Mouse (Mus musculus): ENCODE data around the gene Lmx1a. TPM values are rescaled to one million over a fixed set of nuclear protein-coding genes. Genes with fewer than 3 reads are reported as not detected.

The Lmx1a gene
- polyA plus RNA-seq, 1 experiment from 2014 or later: 0.10 TPM

- Histone ChIP-seq H3K4me1 (ENCODE audit: control insufficient read depth, insufficient read depth, low read length) (peaks cover 8% of the 10 kb centered on the region), H3K9me3 (replicated peaks; ENCODE audit: control insufficient read depth, low read length) (no peaks in the 10 kb centered on the region), H3K4me3 (replicated peaks; ENCODE audit: low read length) (peak overlapping the region; percentile 13), H3K27ac (ENCODE audit: low read length) (no peak overlapping the region), H3K36me3 (ENCODE audit: control insufficient read depth, insufficient read depth, low read length) (no peaks in the 10 kb centered on the region), H3K4me2 (ENCODE audit: low read depth, low read length) (no peak overlapping the region), H3K9ac (ENCODE audit: low read length) (no peak overlapping the region), H3K27me3 (ENCODE audit: control insufficient read depth, insufficient read depth, low read length) (peaks cover 90% of the 10 kb centered on the region)
- WGBS: under 1% methylated on average over 44 of the region's 44 CpGs
- no peak for ATAC-seq (ENCODE audit: insufficient read depth, low FRiP score)
Observed at GRCm38 (mm10) chr1:167691911-167692682, 3.1 kb downstream of the Lmx1a start.

GRCm38 (mm10) chr1:167692683-167693045, 3.6 kb downstream of the Lmx1a start:
- H3K27me3 ChIP-seq (ENCODE audit: control insufficient read depth, insufficient read depth, low read length): peaks cover 85% of the 10 kb centered on the region
- no peak overlapping the region for H3K4me3 ChIP-seq (replicated peaks; ENCODE audit: low read length)
- no peak overlapping the region for H3K9ac ChIP-seq (ENCODE audit: low read length)
- peaks cover 8% of the 10 kb centered on the region for H3K4me1 ChIP-seq (ENCODE audit: control insufficient read depth, insufficient read depth, low read length)
- no peaks in the 10 kb centered on the region for H3K9me3 ChIP-seq (replicated peaks; ENCODE audit: control insufficient read depth, low read length)
- H3K36me3 ChIP-seq (ENCODE audit: control insufficient read depth, insufficient read depth, low read length): no peaks in the 10 kb centered on the region
- WGBS: 3% methylated on average over 7 of the region's 7 CpGs
- H3K4me2 ChIP-seq (ENCODE audit: low read depth, low read length): no peak overlapping the region
- ATAC-seq (ENCODE audit: insufficient read depth, low FRiP score): no peak
- H3K27ac ChIP-seq (ENCODE audit: low read length): no peak overlapping the region

- WGBS: 6% methylated on average over 9 of the region's 9 CpGs
- ATAC-seq (ENCODE audit: insufficient read depth, low FRiP score): no peak
- Histone ChIP-seq H3K27me3 (ENCODE audit: control insufficient read depth, insufficient read depth, low read length) (peaks cover 79% of the 10 kb centered on the region), H3K4me1 (ENCODE audit: control insufficient read depth, insufficient read depth, low read length) (peaks cover 8% of the 10 kb centered on the region), H3K4me3 (replicated peaks; ENCODE audit: low read length) (no peak overlapping the region), H3K9me3 (replicated peaks; ENCODE audit: control insufficient read depth, low read length) (no peaks in the 10 kb centered on the region), H3K9ac (ENCODE audit: low read length) (no peak overlapping the region), H3K36me3 (ENCODE audit: control insufficient read depth, insufficient read depth, low read length) (no peaks in the 10 kb centered on the region), H3K4me2 (ENCODE audit: low read depth, low read length) (no peak overlapping the region), H3K27ac (ENCODE audit: low read length) (no peak overlapping the region)
Observed at GRCm38 (mm10) chr1:167693499-167694240, 4.6 kb downstream of the Lmx1a start.

- no peaks in the 10 kb centered on the region for H3K9me3 ChIP-seq (replicated peaks; ENCODE audit: control insufficient read depth, low read length)
- H3K36me3 ChIP-seq (ENCODE audit: control insufficient read depth, insufficient read depth, low read length): no peaks in the 10 kb centered on the region
- H3K4me3 ChIP-seq (replicated peaks; ENCODE audit: low read length): no peak overlapping the region
- 17% methylated on average over 3 of the region's 3 CpGs for WGBS
- ATAC-seq (ENCODE audit: insufficient read depth, low FRiP score): no peak
- H3K27me3 ChIP-seq (ENCODE audit: control insufficient read depth, insufficient read depth, low read length): peaks cover 68% of the 10 kb centered on the region
- H3K4me2 ChIP-seq (ENCODE audit: low read depth, low read length): no peak overlapping the region
- peaks cover 4% of the 10 kb centered on the region; the same call in 1 of the 2 replicates for H3K4me1 ChIP-seq (ENCODE audit: control insufficient read depth, insufficient read depth, low read length)
- no peak overlapping the region for H3K9ac ChIP-seq (ENCODE audit: low read length)
- H3K27ac ChIP-seq (ENCODE audit: low read length): no peak overlapping the region
Observed at GRCm38 (mm10) chr1:167694731-167695130, 5.7 kb downstream of the Lmx1a start.

- ATAC-seq (ENCODE audit: insufficient read depth, low FRiP score): no peak
- Histone ChIP-seq H3K9me3 (replicated peaks; ENCODE audit: control insufficient read depth, low read length) (no peaks in the 10 kb centered on the region), H3K36me3 (ENCODE audit: control insufficient read depth, insufficient read depth, low read length) (no peaks in the 10 kb centered on the region), H3K4me1 (ENCODE audit: control insufficient read depth, insufficient read depth, low read length) (peaks cover 4% of the 10 kb centered on the region; the same call in 1 of the 2 replicates), H3K9ac (ENCODE audit: low read length) (no peak overlapping the region), H3K4me3 (replicated peaks; ENCODE audit: low read length) (no peak overlapping the region), H3K27ac (ENCODE audit: low read length) (no peak overlapping the region), H3K27me3 (ENCODE audit: control insufficient read depth, insufficient read depth, low read length) (peaks cover 62% of the 10 kb centered on the region), H3K4me2 (ENCODE audit: low read depth, low read length) (no peak overlapping the region)
- 37% methylated on average over 11 of the region's 11 CpGs for WGBS
Observed at GRCm38 (mm10) chr1:167695910-167696459, 6.9 kb downstream of the Lmx1a start.

GRCm38 (mm10) chr1:167699706-167700105, 10.7 kb downstream of the Lmx1a start:
- WGBS: 64% methylated on average over 6 of the region's 6 CpGs
- Histone ChIP-seq H3K4me3 (replicated peaks; ENCODE audit: low read length) (no peak overlapping the region), H3K27me3 (ENCODE audit: control insufficient read depth, insufficient read depth, low read length) (peaks cover 31% of the 10 kb centered on the region), H3K27ac (ENCODE audit: low read length) (no peak overlapping the region), H3K9ac (ENCODE audit: low read length) (no peak overlapping the region), H3K4me2 (ENCODE audit: low read depth, low read length) (no peak overlapping the region), H3K9me3 (replicated peaks; ENCODE audit: control insufficient read depth, low read length) (no peaks in the 10 kb centered on the region), H3K4me1 (ENCODE audit: control insufficient read depth, insufficient read depth, low read length) (no peaks in the 10 kb centered on the region), H3K36me3 (ENCODE audit: control insufficient read depth, insufficient read depth, low read length) (no peaks in the 10 kb centered on the region)
- ATAC-seq (ENCODE audit: insufficient read depth, low FRiP score): no peak

GRCm38 (mm10) chr1:167700221-167700620, 11.2 kb downstream of the Lmx1a start:
- no peaks in the 10 kb centered on the region for H3K9me3 ChIP-seq (replicated peaks; ENCODE audit: control insufficient read depth, low read length)
- H3K4me1 ChIP-seq (ENCODE audit: control insufficient read depth, insufficient read depth, low read length): no peaks in the 10 kb centered on the region
- no peak overlapping the region for H3K4me2 ChIP-seq (ENCODE audit: low read depth, low read length)
- H3K27me3 ChIP-seq (ENCODE audit: control insufficient read depth, insufficient read depth, low read length): peaks cover 26% of the 10 kb centered on the region
- WGBS: 26% methylated on average over 7 of the region's 7 CpGs
- no peak overlapping the region for H3K9ac ChIP-seq (ENCODE audit: low read length)
- H3K27ac ChIP-seq (ENCODE audit: low read length): no peak overlapping the region
- H3K4me3 ChIP-seq (replicated peaks; ENCODE audit: low read length): no peak overlapping the region
- no peaks in the 10 kb centered on the region for H3K36me3 ChIP-seq (ENCODE audit: control insufficient read depth, insufficient read depth, low read length)
- ATAC-seq (ENCODE audit: insufficient read depth, low FRiP score): no peak

- H3K9ac ChIP-seq (ENCODE audit: low read length): no peak overlapping the region
- H3K4me1 ChIP-seq (ENCODE audit: control insufficient read depth, insufficient read depth, low read length): no peaks in the 10 kb centered on the region
- H3K27ac ChIP-seq (ENCODE audit: low read length): no peak overlapping the region
- no peak overlapping the region for H3K4me2 ChIP-seq (ENCODE audit: low read depth, low read length)
- H3K9me3 ChIP-seq (replicated peaks; ENCODE audit: control insufficient read depth, low read length): no peaks in the 10 kb centered on the region
- no peaks in the 10 kb centered on the region for H3K36me3 ChIP-seq (ENCODE audit: control insufficient read depth, insufficient read depth, low read length)
- no peak overlapping the region for H3K4me3 ChIP-seq (replicated peaks; ENCODE audit: low read length)
- no peak for ATAC-seq (ENCODE audit: insufficient read depth, low FRiP score)
- WGBS: 87% methylated on average over 7 of the region's 7 CpGs
- H3K27me3 ChIP-seq (ENCODE audit: control insufficient read depth, insufficient read depth, low read length): 0 out of 2 replicates have a peak, but pooled peaks cover 2% of the 10 kb centered on the region
Observed at GRCm38 (mm10) chr1:167705527-167705926, 16.5 kb downstream of the Lmx1a start.

- Histone ChIP-seq H3K27me3 (ENCODE audit: control insufficient read depth, insufficient read depth, low read length) (no peaks in the 10 kb centered on the region), H3K4me2 (ENCODE audit: low read depth, low read length) (no peak overlapping the region), H3K9me3 (replicated peaks; ENCODE audit: control insufficient read depth, low read length) (no peaks in the 10 kb centered on the region), H3K4me3 (replicated peaks; ENCODE audit: low read length) (no peak overlapping the region), H3K36me3 (ENCODE audit: control insufficient read depth, insufficient read depth, low read length) (no peaks in the 10 kb centered on the region), H3K4me1 (ENCODE audit: control insufficient read depth, insufficient read depth, low read length) (no peaks in the 10 kb centered on the region), H3K27ac (ENCODE audit: low read length) (no peak overlapping the region), H3K9ac (ENCODE audit: low read length) (no peak overlapping the region)
- WGBS: 50% methylated on average over 5 of the region's 5 CpGs
- ATAC-seq (ENCODE audit: insufficient read depth, low FRiP score): no peak
Observed at GRCm38 (mm10) chr1:167708761-167709160, 19.7 kb downstream of the Lmx1a start.

Measured in stomach, embryonic 16.5 days (tissue).